Mouse (Mus musculus): ENCODE results near the gene Tbc1d17. TPM values are rescaled to one million over a fixed set of nuclear protein-coding genes. Genes with fewer than 3 reads are reported as not detected.

Gene Tbc1d17
- polyA plus RNA-seq, 1 experiment from 2014 or later, result 123 TPM

GRCm38 (mm10) chr7:44864595-44865542, 16.0 kb upstream of the Tbc1d17 start:
- H3K27ac ChIP-seq (ENCODE audit: low read length), result 0 out of 2 replicates have a peak overlapping the region, but pooled peaks have one; percentile 13
- no peak overlapping the region for H3K4me2 ChIP-seq (ENCODE audit: low read length)

DNA sequence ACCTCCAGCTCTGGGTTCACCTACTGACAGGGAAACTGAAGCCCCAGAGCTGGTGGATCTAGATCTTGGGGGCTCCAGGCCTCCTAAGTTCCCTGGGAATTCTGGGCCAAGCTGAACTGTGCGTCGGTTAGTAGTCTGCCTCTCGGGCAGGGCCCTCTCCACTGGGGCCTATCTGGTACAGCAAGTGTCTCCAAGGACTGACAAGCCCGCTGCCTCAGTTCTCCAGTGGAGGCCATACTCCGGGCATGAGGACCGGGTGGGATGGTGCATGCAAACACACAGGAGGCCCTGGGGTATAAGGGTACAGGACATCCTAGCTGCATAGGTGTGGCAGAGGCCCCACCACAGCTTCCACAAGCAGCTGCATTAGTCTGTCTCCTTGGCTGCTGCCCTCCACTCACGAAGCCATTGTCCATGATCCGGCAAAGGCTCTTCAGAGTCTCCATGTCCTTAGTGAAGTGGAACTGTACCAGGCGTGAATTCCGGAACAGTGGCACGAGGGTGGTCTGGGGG, 15.2 kb upstream of the Tbc1d17 start:
- 83% methylated on average over 11 of the region's 11 CpGs for WGBS
- no peak for ATAC-seq
- Histone ChIP-seq H3K36me3 (ENCODE audit: control insufficient read depth, insufficient read depth, low read length) (peaks cover 38% of the 10 kb centered on the region), H3K4me1 (ENCODE audit: control insufficient read depth, insufficient read depth, low read length) (peaks cover 42% of the 10 kb centered on the region), H3K9ac (ENCODE audit: low read depth, low read length) (no peak overlapping the region), H3K27me3 (ENCODE audit: control insufficient read depth, insufficient read depth, low read depth, low read length) (no peaks in the 10 kb centered on the region), H3K4me2 (ENCODE audit: low read length) (no peak overlapping the region), H3K4me3 (ENCODE audit: low read depth, low read length) (no peak overlapping the region), H3K9me3 (replicated peaks; ENCODE audit: control insufficient read depth, low read length, poor library complexity, severe bottlenecking) (no peaks in the 10 kb centered on the region), H3K27ac (ENCODE audit: low read length) (no peak overlapping the region)

More at GRCm38 (mm10) chr7:44864595-44865542, 16.0 kb upstream of the Tbc1d17 start:
- H3K27me3 ChIP-seq (ENCODE audit: control insufficient read depth, insufficient read depth, low read depth, low read length), result no peaks in the 10 kb centered on the region
- no peak for ATAC-seq
- 81% methylated on average over 24 of the region's 24 CpGs for WGBS
- H3K4me1 ChIP-seq (ENCODE audit: control insufficient read depth, insufficient read depth, low read length), result peaks cover 42% of the 10 kb centered on the region
- H3K9me3 ChIP-seq (replicated peaks; ENCODE audit: control insufficient read depth, low read length, poor library complexity, severe bottlenecking), result no peaks in the 10 kb centered on the region
- 0 out of 2 replicates have a peak overlapping the region, but pooled peaks have one; percentile 21 for H3K9ac ChIP-seq (ENCODE audit: low read depth, low read length)
- H3K4me3 ChIP-seq (ENCODE audit: low read depth, low read length), result no peak overlapping the region
- H3K36me3 ChIP-seq (ENCODE audit: control insufficient read depth, insufficient read depth, low read length), result peaks cover 38% of the 10 kb centered on the region

DNA sequence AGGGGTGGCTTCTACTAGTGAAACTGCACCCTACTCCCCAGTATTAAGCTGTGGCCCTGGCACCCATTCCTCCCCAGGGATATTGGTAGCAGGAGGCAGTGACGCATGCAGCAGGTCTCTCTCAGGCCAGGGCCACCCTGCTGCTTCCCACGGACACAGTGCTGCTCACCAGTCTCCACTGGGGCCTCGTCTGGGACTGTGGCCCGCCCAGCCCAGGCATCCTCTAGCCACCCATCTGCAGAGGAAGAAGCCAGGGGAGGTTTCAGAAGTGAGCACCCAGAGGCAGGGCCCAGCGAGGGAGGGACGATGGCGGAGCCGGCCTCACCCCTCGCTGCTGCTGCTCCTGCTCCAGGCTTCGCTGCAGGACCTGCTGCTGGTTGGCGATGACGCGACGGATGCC, 14.3 kb upstream of the Tbc1d17 start:
- Histone ChIP-seq H3K27me3 (ENCODE audit: control insufficient read depth, insufficient read depth, low read depth, low read length) (no peaks in the 10 kb centered on the region), H3K4me1 (ENCODE audit: control insufficient read depth, insufficient read depth, low read length) (peaks cover 42% of the 10 kb centered on the region), H3K9me3 (replicated peaks; ENCODE audit: control insufficient read depth, low read length, poor library complexity, severe bottlenecking) (no peaks in the 10 kb centered on the region), H3K9ac (ENCODE audit: low read depth, low read length) (no peak overlapping the region), H3K4me3 (ENCODE audit: low read depth, low read length) (no peak overlapping the region), H3K36me3 (ENCODE audit: control insufficient read depth, insufficient read depth, low read length) (peaks cover 38% of the 10 kb centered on the region), H3K27ac (ENCODE audit: low read length) (no peak overlapping the region), H3K4me2 (ENCODE audit: low read length) (no peak overlapping the region)
- ATAC-seq, result no peak
- 92% methylated on average over 14 of the region's 14 CpGs for WGBS

DNA sequence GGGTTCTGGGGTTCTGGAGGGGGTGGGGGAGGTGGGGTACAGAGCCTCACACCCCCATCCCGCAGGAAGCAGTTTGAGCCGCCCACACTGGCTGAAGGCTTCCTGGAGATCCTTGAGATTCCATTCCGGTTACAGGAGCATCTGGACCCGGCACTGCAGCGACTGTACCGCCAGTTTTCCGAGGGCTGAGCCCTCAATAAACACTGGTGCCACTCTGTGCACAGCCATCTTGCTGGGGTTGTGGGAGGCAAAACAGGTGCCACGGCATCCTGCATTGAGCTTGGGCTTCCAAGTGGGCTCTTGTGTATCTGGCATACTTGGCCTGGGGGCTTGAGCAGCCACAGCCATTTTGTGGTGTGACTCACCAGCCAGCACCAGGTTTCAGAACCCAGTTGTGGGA, 13.6 kb upstream of the Tbc1d17 start:
- no peak for ATAC-seq
- Histone ChIP-seq H3K4me1 (ENCODE audit: control insufficient read depth, insufficient read depth, low read length) (peaks cover 41% of the 10 kb centered on the region), H3K27ac (ENCODE audit: low read length) (no peak overlapping the region), H3K4me3 (ENCODE audit: low read depth, low read length) (no peak overlapping the region), H3K9me3 (replicated peaks; ENCODE audit: control insufficient read depth, low read length, poor library complexity, severe bottlenecking) (no peaks in the 10 kb centered on the region), H3K9ac (ENCODE audit: low read depth, low read length) (no peak overlapping the region), H3K36me3 (ENCODE audit: control insufficient read depth, insufficient read depth, low read length) (peaks cover 38% of the 10 kb centered on the region), H3K27me3 (ENCODE audit: control insufficient read depth, insufficient read depth, low read depth, low read length) (no peaks in the 10 kb centered on the region), H3K4me2 (ENCODE audit: low read length) (no peak overlapping the region)
- 95% methylated on average over 8 of the region's 8 CpGs for WGBS

GRCm38 (mm10) chr7:44861429-44861816, 12.5 kb upstream of the Tbc1d17 start:
- no peaks in the 10 kb centered on the region for H3K27me3 ChIP-seq (ENCODE audit: control insufficient read depth, insufficient read depth, low read depth, low read length)
- 81% methylated on average over 14 of the region's 14 CpGs for WGBS
- no peaks in the 10 kb centered on the region for H3K9me3 ChIP-seq (replicated peaks; ENCODE audit: control insufficient read depth, low read length, poor library complexity, severe bottlenecking)
- H3K27ac ChIP-seq (ENCODE audit: low read length), result no peak overlapping the region
- H3K36me3 ChIP-seq (ENCODE audit: control insufficient read depth, insufficient read depth, low read length), result peaks cover 38% of the 10 kb centered on the region
- H3K9ac ChIP-seq (ENCODE audit: low read depth, low read length), result no peak overlapping the region
- H3K4me1 ChIP-seq (ENCODE audit: control insufficient read depth, insufficient read depth, low read length), result peaks cover 33% of the 10 kb centered on the region
- H3K4me2 ChIP-seq (ENCODE audit: low read length), result no peak overlapping the region
- no peak overlapping the region for H3K4me3 ChIP-seq (ENCODE audit: low read depth, low read length)
- no peak for ATAC-seq

- no peak for ATAC-seq
- Histone ChIP-seq H3K9ac (ENCODE audit: low read depth, low read length) (no peak overlapping the region), H3K4me3 (ENCODE audit: low read depth, low read length) (no peak overlapping the region), H3K36me3 (ENCODE audit: control insufficient read depth, insufficient read depth, low read length) (peaks cover 36% of the 10 kb centered on the region), H3K27me3 (ENCODE audit: control insufficient read depth, insufficient read depth, low read depth, low read length) (no peaks in the 10 kb centered on the region), H3K27ac (ENCODE audit: low read length) (peak overlapping the region; percentile 6; the same call in 1 of the 2 replicates), H3K9me3 (replicated peaks; ENCODE audit: control insufficient read depth, low read length, poor library complexity, severe bottlenecking) (no peaks in the 10 kb centered on the region), H3K4me1 (ENCODE audit: control insufficient read depth, insufficient read depth, low read length) (peaks cover 28% of the 10 kb centered on the region), H3K4me2 (ENCODE audit: low read length) (no peak overlapping the region)
- WGBS, result 51% methylated on average over 22 of the region's 22 CpGs
These were observed 11.9 kb upstream of the Tbc1d17 start for GRCm38 (mm10) chr7:44860576-44861428.

- WGBS, result 90% methylated on average over 11 of the region's 11 CpGs
These were observed 11.0 kb upstream of the Tbc1d17 start for GRCm38 (mm10) chr7:44859896-44860295.

GRCm38 (mm10) chr7:44857905-44858304, 9.0 kb upstream of the Tbc1d17 start:
- Histone ChIP-seq H3K36me3 (ENCODE audit: control insufficient read depth, insufficient read depth, low read length) (peaks cover 11% of the 10 kb centered on the region), H3K9ac (ENCODE audit: low read depth, low read length) (peak overlapping the region; percentile 84), H3K4me3 (ENCODE audit: low read depth, low read length) (peak overlapping the region; percentile 78), H3K4me1 (ENCODE audit: control insufficient read depth, insufficient read depth, low read length) (peaks cover 28% of the 10 kb centered on the region), H3K4me2 (ENCODE audit: low read length) (peak overlapping the region; percentile 70), H3K27me3 (ENCODE audit: control insufficient read depth, insufficient read depth, low read depth, low read length) (no peaks in the 10 kb centered on the region), H3K9me3 (replicated peaks; ENCODE audit: control insufficient read depth, low read length, poor library complexity, severe bottlenecking) (no peaks in the 10 kb centered on the region), H3K27ac (ENCODE audit: low read length) (peak overlapping the region; percentile 96)
- no peak for ATAC-seq
- 26% methylated on average over 8 of the region's 8 CpGs for WGBS

More at GRCm38 (mm10) chr7:44859896-44860295, 11.0 kb upstream of the Tbc1d17 start:
- Histone ChIP-seq H3K27me3 (ENCODE audit: control insufficient read depth, insufficient read depth, low read depth, low read length) (no peaks in the 10 kb centered on the region), H3K9me3 (replicated peaks; ENCODE audit: control insufficient read depth, low read length, poor library complexity, severe bottlenecking) (no peaks in the 10 kb centered on the region), H3K9ac (ENCODE audit: low read depth, low read length) (no peak overlapping the region), H3K4me3 (ENCODE audit: low read depth, low read length) (no peak overlapping the region), H3K4me2 (ENCODE audit: low read length) (no peak overlapping the region), H3K27ac (ENCODE audit: low read length) (no peak overlapping the region), H3K36me3 (ENCODE audit: control insufficient read depth, insufficient read depth, low read length) (peaks cover 30% of the 10 kb centered on the region), H3K4me1 (ENCODE audit: control insufficient read depth, insufficient read depth, low read length) (peaks cover 22% of the 10 kb centered on the region)
- ATAC-seq, result no peak
